Mouse (Mus musculus) forebrain, embryonic 16.5 days (tissue): ENCODE data around the gene Ecm2. TPM values are rescaled to one million over a fixed set of nuclear protein-coding genes. Genes with fewer than 3 reads are reported as not detected.

ENCODE experiments used
- ATAC-seq: fragments of 200-750 bp; cut with Nextera tagmentation; 2 replicates; pipeline ENCODE4 v1.8.0; 2017; ENCODE audit warnings: mild to moderate bottlenecking, moderate library complexity
- H3K27ac ChIP-seq: fragments of 300-500 bp; sonication (generic); 2 replicates; pipeline ENCODE4 v1.5.1; 2014; ENCODE audit warnings: low read length, control low read depth
- H3K27me3 ChIP-seq: fragments of 300-500 bp; sonication (generic); replicated peaks from 2 replicates; pipeline ENCODE4 v1.6.1; 2014; ENCODE audit warnings: low read length; ENCODE audit not compliant: control insufficient read depth, insufficient read depth
- H3K36me3 ChIP-seq: fragments of 300-500 bp; sonication (generic); 2 replicates; pipeline ENCODE4 v1.6.1; 2014; ENCODE audit not compliant: control insufficient read depth, insufficient read depth
- H3K4me1 ChIP-seq: fragments of 300-500 bp; sonication (generic); replicated peaks from 2 replicates; pipeline ENCODE4 v1.6.1; 2014; ENCODE audit warnings: low read length; ENCODE audit not compliant: control insufficient read depth, insufficient read depth
- H3K4me2 ChIP-seq: fragments of 300-500 bp; sonication (generic); 2 replicates; pipeline ENCODE4 v1.6.1; 2014; ENCODE audit warnings: mild to moderate bottlenecking, low read length, control low read depth
- H3K4me3 ChIP-seq: fragments of 300-500 bp; sonication (generic); replicated peaks from 2 replicates; pipeline ENCODE4 v1.5.1; 2014; ENCODE audit warnings: mild to moderate bottlenecking, low read length, control low read depth
- H3K9ac ChIP-seq: fragments of 300-500 bp; sonication (generic); replicated peaks from 2 replicates; pipeline ENCODE4 v1.6.1; 2014; ENCODE audit warnings: low read depth, low read length, control low read depth
- H3K9me3 ChIP-seq: fragments of 300-500 bp; sonication (generic); 2 replicates; pipeline ENCODE4 v1.6.1; 2016; ENCODE audit warnings: low read length; ENCODE audit not compliant: control insufficient read depth
- WGBS: fragments of 180-500 bp; shearing (Covaris S2); extraction: QIAGEN DNeasy Blood & Tissue Kit; methylation state at CpG from one replicate; pipeline ENCODE4 v1.1.7; 2014; 5-methylcytosine and 5-hydroxymethylcytosine counted together
- polyA plus RNA-seq: library from polyadenylated mRNA; unstranded; fragments of >200 nt; fragmentation: Nextera tagmentation; extraction: Ambion mirVana; gene quantifications from 2 replicates; pipeline ENCODE4 v1.2.1, GENCODE M21; 2015

Gene Ecm2
- polyA plus RNA-seq, 1 experiment from 2014 or later = 1.5 TPM

GRCm38 (mm10) chr13:49470319-49470718, 34.3 kb upstream of the Ecm2 start:
- H3K27me3 ChIP-seq = no peaks in the 10 kb centered on the region
- 88% methylated on average over 4 of the region's 4 CpGs for WGBS
- no peak overlapping the region for H3K27ac ChIP-seq
- 0 out of 2 replicates have a peak, but pooled peaks cover 2% of the 10 kb centered on the region for H3K36me3 ChIP-seq
- no peak for ATAC-seq
- H3K4me1 ChIP-seq = no peaks in the 10 kb centered on the region
- H3K4me3 ChIP-seq = no peak overlapping the region
- no peak overlapping the region for H3K9ac ChIP-seq
- no peak overlapping the region for H3K4me2 ChIP-seq
- H3K9me3 ChIP-seq = no peaks in the 10 kb centered on the region

GRCm38 (mm10) chr13:49470806-49471205, 33.8 kb upstream of the Ecm2 start:
- no peak for ATAC-seq
- no peaks in the 10 kb centered on the region for H3K4me1 ChIP-seq
- no peaks in the 10 kb centered on the region for H3K36me3 ChIP-seq
- no peaks in the 10 kb centered on the region for H3K9me3 ChIP-seq
- no peak overlapping the region for H3K9ac ChIP-seq
- no peak overlapping the region for H3K4me2 ChIP-seq
- no peak overlapping the region for H3K27ac ChIP-seq
- 47% methylated on average over 4 of the region's 4 CpGs for WGBS
- no peak overlapping the region for H3K4me3 ChIP-seq
- no peaks in the 10 kb centered on the region for H3K27me3 ChIP-seq

- H3K4me1 ChIP-seq = no peaks in the 10 kb centered on the region
- H3K36me3 ChIP-seq = no peaks in the 10 kb centered on the region
- H3K4me3 ChIP-seq = no peak overlapping the region
- WGBS = 86% methylated on average over 4 of the region's 4 CpGs
- no peak overlapping the region for H3K27ac ChIP-seq
- H3K9ac ChIP-seq = no peak overlapping the region
- no peak for ATAC-seq
- H3K9me3 ChIP-seq = no peaks in the 10 kb centered on the region
- H3K27me3 ChIP-seq = no peaks in the 10 kb centered on the region
- no peak overlapping the region for H3K4me2 ChIP-seq
Measured at GRCm38 (mm10) chr13:49471981-49472675, 32.5 kb upstream of the Ecm2 start.

GRCm38 (mm10) chr13:49472676-49473005, 32.0 kb upstream of the Ecm2 start:
- Histone ChIP-seq H3K9ac (no peak overlapping the region), H3K27me3 (no peaks in the 10 kb centered on the region), H3K36me3 (no peaks in the 10 kb centered on the region), H3K4me1 (no peaks in the 10 kb centered on the region), H3K4me2 (no peak overlapping the region), H3K9me3 (no peaks in the 10 kb centered on the region), H3K27ac (no peak overlapping the region), H3K4me3 (no peak overlapping the region)
- no peak for ATAC-seq
- WGBS = 94% methylated on average over 6 of the region's 6 CpGs

- no peaks in the 10 kb centered on the region for H3K36me3 ChIP-seq
- ATAC-seq = no peak
- no peaks in the 10 kb centered on the region for H3K9me3 ChIP-seq
- no peak overlapping the region for H3K4me3 ChIP-seq
- no peak overlapping the region for H3K9ac ChIP-seq
- no peaks in the 10 kb centered on the region for H3K27me3 ChIP-seq
- H3K4me2 ChIP-seq = no peak overlapping the region
- 89% methylated on average over 3 of the region's 3 CpGs for WGBS
- H3K4me1 ChIP-seq = 0 out of 2 replicates have a peak, but pooled peaks cover 2% of the 10 kb centered on the region
- H3K27ac ChIP-seq = no peak overlapping the region
Measured at GRCm38 (mm10) chr13:49477887-49478286, 26.7 kb upstream of the Ecm2 start.

GRCm38 (mm10) chr13:49478851-49479374, 25.7 kb upstream of the Ecm2 start:
- H3K27ac ChIP-seq = no peak overlapping the region
- H3K36me3 ChIP-seq = no peaks in the 10 kb centered on the region
- 0 out of 2 replicates have a peak, but pooled peaks cover 2% of the 10 kb centered on the region for H3K4me1 ChIP-seq
- no peak overlapping the region for H3K4me2 ChIP-seq
- H3K27me3 ChIP-seq = no peaks in the 10 kb centered on the region
- ATAC-seq = no peak
- no peak overlapping the region for H3K4me3 ChIP-seq
- WGBS = 93% methylated on average over 6 of the region's 6 CpGs
- no peaks in the 10 kb centered on the region for H3K9me3 ChIP-seq
- no peak overlapping the region for H3K9ac ChIP-seq

- no peaks in the 10 kb centered on the region for H3K27me3 ChIP-seq
- 64% methylated on average over 4 of the region's 4 CpGs for WGBS
- no peak for ATAC-seq
Measured at GRCm38 (mm10) chr13:49479399-49479798, 25.2 kb upstream of the Ecm2 start.

GRCm38 (mm10) chr13:49480057-49480456, 24.6 kb upstream of the Ecm2 start:
- H3K27ac ChIP-seq = no peak overlapping the region
- 0 out of 2 replicates have a peak, but pooled peaks cover 3% of the 10 kb centered on the region for H3K4me1 ChIP-seq
- ATAC-seq = peak; percentile 78; the same call in 1 of the 2 replicates
- no peaks in the 10 kb centered on the region for H3K27me3 ChIP-seq
- no peaks in the 10 kb centered on the region for H3K9me3 ChIP-seq
- H3K36me3 ChIP-seq = no peaks in the 10 kb centered on the region
- H3K4me3 ChIP-seq = no peak overlapping the region
- WGBS = 53% methylated on average over 2 of the region's 2 CpGs
- H3K4me2 ChIP-seq = no peak overlapping the region
- no peak overlapping the region for H3K9ac ChIP-seq

More at GRCm38 (mm10) chr13:49479399-49479798, 25.2 kb upstream of the Ecm2 start:
- Histone ChIP-seq H3K9me3 (no peaks in the 10 kb centered on the region), H3K4me2 (no peak overlapping the region), H3K27ac (no peak overlapping the region), H3K9ac (no peak overlapping the region), H3K36me3 (no peaks in the 10 kb centered on the region), H3K4me3 (no peak overlapping the region), H3K4me1 (0 out of 2 replicates have a peak, but pooled peaks cover 2% of the 10 kb centered on the region)

GRCm38 (mm10) chr13:49480551-49480950, 24.1 kb upstream of the Ecm2 start:
- peak; percentile 66; the same call in 1 of the 2 replicates for ATAC-seq
- no peaks in the 10 kb centered on the region for H3K9me3 ChIP-seq
- no peak overlapping the region for H3K4me2 ChIP-seq
- no peak overlapping the region for H3K9ac ChIP-seq
- H3K4me1 ChIP-seq = peaks cover 6% of the 10 kb centered on the region; the same call in 1 of the 2 replicates
- H3K36me3 ChIP-seq = no peaks in the 10 kb centered on the region
- H3K4me3 ChIP-seq = no peak overlapping the region
- 44% methylated on average over 5 of the region's 5 CpGs for WGBS
- H3K27me3 ChIP-seq = no peaks in the 10 kb centered on the region
- no peak overlapping the region for H3K27ac ChIP-seq
